Mouse (Mus musculus) CH12.LX (cell line): ENCODE data around the gene Camp. TPM values are rescaled to one million over a fixed set of nuclear protein-coding genes. Genes with fewer than 3 reads are reported as not detected.

ENCODE experiments used
- DNase-seq: peaks from one replicate; pipeline ENCODE4 v3.0.0-alpha.2; 2013; ENCODE audit errors: extremely low read depth
- H3K27ac ChIP-seq: 2 replicates; pipeline ENCODE4 v1.5.1; 2012; ENCODE audit warnings: low read depth, mild to moderate bottlenecking, control low read depth, moderate library complexity; ENCODE audit not compliant: insufficient read depth
- H3K27me3 ChIP-seq: replicated peaks from 2 replicates; pipeline ENCODE3; 2012; ENCODE audit warnings: inconsistent platforms
- H3K36me3 ChIP-seq, 2 experiments: replicated peaks in 1 of 2; 2 replicates each; pipeline versions ENCODE3 to v1.6.1; 2012; ENCODE audit warnings: inconsistent platforms in 1 of 2, low read length in 1 of 2, mild to moderate bottlenecking in 1 of 2, mixed read lengths in 1 of 2, moderate library complexity in 1 of 2; ENCODE audit not compliant: control insufficient read depth in 1 of 2, insufficient read depth in 1 of 2
- H3K4me1 ChIP-seq, 2 experiments: 2 replicates each; pipeline ENCODE4 v1.6.1; 2012; ENCODE audit warnings: inconsistent platforms in 1 of 2, moderate library complexity in 1 of 2; ENCODE audit not compliant: insufficient read depth in 2 of 2, control insufficient read depth in 1 of 2
- H3K4me2 ChIP-seq: 2 replicates; pipeline ENCODE4 v1.6.1; 2012; ENCODE audit warnings: low read depth, mild to moderate bottlenecking, control low read depth; ENCODE audit not compliant: poor library complexity, insufficient read depth, severe bottlenecking
- H3K4me3 ChIP-seq, 3 experiments: fragments of 150-350 bp in 1 of 3; sonication (generic) in 1 of 3; replicated peaks in 1 of 3; 2 replicates each; pipeline versions ENCODE3 to v1.5.1; 2011 to 2012; ENCODE audit warnings: low read depth in 2 of 3, low read length in 2 of 3, mild to moderate bottlenecking in 2 of 3, moderate library complexity in 2 of 3, control low read depth in 1 of 3, improper control_type of control experiment in 1 of 3, inconsistent platforms in 1 of 3, mixed read lengths in 1 of 3; ENCODE audit not compliant: poor library complexity in 1 of 3
- H3K79me2 ChIP-seq: replicated peaks from 2 replicates; pipeline ENCODE4 v1.6.1; 2012; ENCODE audit warnings: mild to moderate bottlenecking, moderate library complexity; ENCODE audit not compliant: control insufficient read depth, poor library complexity, insufficient read depth, severe bottlenecking; ENCODE audit errors: extremely low read depth
- H3K9ac ChIP-seq: 2 replicates; pipeline ENCODE4 v1.6.1; 2012; ENCODE audit warnings: low read depth, mild to moderate bottlenecking, control low read depth, moderate library complexity; ENCODE audit not compliant: insufficient read depth
- H3K9me3 ChIP-seq: replicated peaks from 2 replicates; pipeline ENCODE3; 2012; ENCODE audit warnings: low read length, inconsistent platforms, mixed read lengths
- BHLHE40 ChIP-seq: IDR thresholded peaks from 2 replicates; pipeline ENCODE4 v1.6.1; 2011; ENCODE audit warnings: mild to moderate bottlenecking, low read depth, low read length, improper control_type of control experiment
- CHD1 ChIP-seq: IDR thresholded peaks from 2 replicates; pipeline ENCODE4 v1.6.1; 2012; ENCODE audit warnings: low read depth, low read length, improper control_type of control experiment, inconsistent platforms
- CHD2 ChIP-seq: IDR thresholded peaks from 2 replicates; pipeline ENCODE4 v1.6.1; 2011; ENCODE audit warnings: low read length, improper control_type of control experiment
- GABPA ChIP-seq: IDR thresholded peaks from 2 replicates; pipeline ENCODE4 v1.6.1; 2012; ENCODE audit warnings: low read depth, low read length, improper control_type of control experiment, inconsistent platforms; ENCODE audit not compliant: insufficient replicate concordance
- IRF4 ChIP-seq: IDR thresholded peaks from 2 replicates; pipeline ENCODE4 v1.6.1; 2014; ENCODE audit warnings: low read depth, mild to moderate bottlenecking, inconsistent platforms, low read length, improper control_type of control experiment
- JUN ChIP-seq: IDR thresholded peaks from 2 replicates; pipeline ENCODE4 v1.6.1; 2011; ENCODE audit warnings: low read depth, mild to moderate bottlenecking, low read length, improper control_type of control experiment, moderate library complexity; ENCODE audit not compliant: insufficient read depth
- JUND ChIP-seq: conservative IDR thresholded peaks from 2 replicates; pipeline ENCODE4 v1.6.1; 2011; ENCODE audit warnings: low read depth, low read length, improper control_type of control experiment
- KAT2A ChIP-seq: IDR thresholded peaks from 2 replicates; pipeline ENCODE4 v1.6.1; 2012; ENCODE audit warnings: low read length, improper control_type of control experiment, inconsistent platforms; ENCODE audit not compliant: insufficient replicate concordance
- MEF2A ChIP-seq: IDR thresholded peaks from 2 replicates; pipeline ENCODE4 v1.6.1; 2014; ENCODE audit warnings: low read depth, mild to moderate bottlenecking, inconsistent platforms, low read length, improper control_type of control experiment, borderline replicate concordance
- MYC ChIP-seq: IDR thresholded peaks from 2 replicates; pipeline ENCODE4 v1.6.1; 2011; ENCODE audit warnings: low read depth, mild to moderate bottlenecking, improper control_type of control experiment, low read length
- NELFE ChIP-seq: IDR thresholded peaks from 2 replicates; pipeline ENCODE4 v1.6.1; 2011; ENCODE audit warnings: low read depth, low read length, improper control_type of control experiment
- POLR2AphosphoS2 ChIP-seq: IDR thresholded peaks from 2 replicates; pipeline ENCODE4 v1.6.1; 2011; ENCODE audit warnings: low read depth, low read length, improper control_type of control experiment
- RAD21 ChIP-seq: IDR thresholded peaks from 2 replicates; pipeline ENCODE4 v1.6.1; 2011; ENCODE audit warnings: low read depth, mild to moderate bottlenecking, low read length, improper control_type of control experiment, moderate library complexity
- RCOR1 ChIP-seq: conservative IDR thresholded peaks from 2 replicates; pipeline ENCODE4 v1.6.1; 2012; ENCODE audit warnings: low read depth, mild to moderate bottlenecking, inconsistent platforms, low read length, improper control_type of control experiment
- SIN3A ChIP-seq: IDR thresholded peaks from 2 replicates; pipeline ENCODE4 v1.6.1; 2012; ENCODE audit warnings: low read length, improper control_type of control experiment, inconsistent platforms
- TCF12 ChIP-seq: IDR thresholded peaks from 2 replicates; pipeline ENCODE4 v1.6.1; 2014; ENCODE audit warnings: low read depth, mild to moderate bottlenecking, inconsistent platforms, low read length, improper control_type of control experiment
- USF1 ChIP-seq: IDR thresholded peaks from 2 replicates; pipeline ENCODE4 v1.6.1; 2014; ENCODE audit warnings: low read depth, mild to moderate bottlenecking, inconsistent platforms, low read length, improper control_type of control experiment
- ZC3H11A ChIP-seq: IDR thresholded peaks from 2 replicates; pipeline ENCODE4 v1.6.1; 2012; ENCODE audit warnings: low read depth, mild to moderate bottlenecking, inconsistent platforms, low read length, improper control_type of control experiment
- ZKSCAN1 ChIP-seq: IDR thresholded peaks from 2 replicates; pipeline ENCODE4 v1.6.1; 2012; ENCODE audit warnings: low read depth, inconsistent platforms, low read length, improper control_type of control experiment, borderline replicate concordance
- ZNF384 ChIP-seq: IDR thresholded peaks from 2 replicates; pipeline ENCODE4 v1.6.1; 2012; ENCODE audit warnings: low read depth, low read length, improper control_type of control experiment, inconsistent platforms
- dilution Hi-C: fragments of 300-500 bp; cut with MboI; formaldehyde crosslinking; loops from 2 replicates; pipeline ENCODE4 v1.14.3; 2020; ENCODE audit warnings: low sequenced_read_pairs; ENCODE audit not compliant: extremely low pct_unique_long_range_greater_than_20kb, extremely low pct_ligation_motif_present
- in situ Hi-C: fragments of 300-500 bp; cut with MboI; formaldehyde crosslinking; loops from 3 replicates; pipeline ENCODE4 v1.14.3; 2019; ENCODE audit warnings: low sequenced_read_pairs, low pct_ligation_motif_present, low pct_unique_long_range_greater_than_20kb, mixed read lengths
- polyA plus RNA-seq: library from polyadenylated mRNA; unstranded; fragments of >175 nt; gene quantifications from 2 replicates; pipeline ENCODE4 v1.2.1, GENCODE M21; 2012; ENCODE audit warnings: low read depth; ENCODE audit not compliant: insufficient read length
- total RNA-seq, 2 experiments: library from RNA; depleted of rRNA; stranded (reverse); fragments of 300-350 nt in 1 of 2; fragments of >200 nt in 1 of 2; gene quantifications; 2 replicates each; pipeline ENCODE4 v1.2.3; 2012 to 2014

The Camp gene
- total and polyA plus RNA-seq, 3 experiments, result not detected

DNA sequence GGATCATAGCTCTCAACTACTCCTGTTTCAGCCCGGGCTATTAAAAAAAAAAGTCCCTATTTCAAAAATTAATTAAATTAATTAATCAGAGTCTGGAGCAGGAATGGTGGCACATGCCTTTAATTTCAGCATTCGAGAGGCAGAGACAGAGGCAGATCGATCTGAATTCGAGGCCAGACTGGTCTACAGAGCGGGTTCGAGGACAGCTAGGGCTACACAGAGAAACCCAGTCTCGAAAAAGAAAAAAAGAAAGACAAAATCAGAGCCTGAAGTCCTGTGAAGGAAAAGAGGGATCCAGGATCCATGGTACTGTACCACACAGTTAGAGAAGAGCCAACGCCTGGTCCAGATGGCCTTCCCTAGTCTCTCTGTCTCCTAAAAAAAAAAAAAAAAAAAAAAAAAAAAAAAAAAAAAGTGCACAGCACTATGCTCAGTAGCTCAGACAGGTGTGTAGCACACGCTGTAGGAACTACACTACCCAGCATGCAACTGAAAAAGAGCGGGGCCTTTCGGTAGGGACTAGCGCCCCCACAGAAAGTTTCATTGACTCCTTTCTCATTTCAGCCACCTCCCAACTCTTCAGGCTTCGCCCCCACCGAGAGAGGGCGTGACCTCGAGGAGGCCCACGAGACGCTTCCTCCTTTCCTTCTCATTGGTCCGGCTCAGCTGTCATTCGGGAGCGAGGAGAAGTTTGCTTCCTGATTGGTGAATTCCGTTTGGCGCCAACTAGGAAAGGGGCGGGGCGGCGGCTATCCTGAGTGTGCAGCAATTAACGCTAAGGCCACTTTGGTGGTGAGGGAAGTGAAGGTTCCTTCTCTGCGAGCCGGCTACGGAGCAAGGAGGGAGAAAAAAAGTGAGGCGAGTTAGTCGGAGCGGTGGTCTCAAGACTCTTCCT lies 25.6 kb upstream of the Camp start, which contains the start of gene Cdc25a (continued):
- peak; percentile 75; the same call in 1 of the 2 replicates for TF ChIP-seq POLR2AphosphoS2

GRCm38 (mm10) chr9:109870983-109871572 lies 21.7 kb upstream of the Camp start:
- no peaks in the 10 kb centered on the region for H3K36me3 ChIP-seq
- no peak overlapping the region for H3K27ac ChIP-seq
- peaks cover 11% of the 10 kb centered on the region for H3K27me3 ChIP-seq
- no peak overlapping the region for H3K9ac ChIP-seq
- no peak overlapping the region for H3K4me3 ChIP-seq
- no peak for DNase-seq
- H3K4me1 ChIP-seq, result peaks cover 2 to 12% of the 10 kb centered on the region in 2 experiments; a peak in 3 of 4 replicates
- dilution Hi-C loops, result no loop called here
- in situ Hi-C loops, result loop anchor here (25.0 kb wide), 1 partner anchor 184 kb away; no protein-coding TSS in a partner anchor
- TF ChIP-seq TCF12, result no peak
- no peak for TF ChIP-seq ZC3H11A
- TF ChIP-seq BHLHE40, result no peak
- TF ChIP-seq MEF2A, result no peak
- TF ChIP-seq USF1, result no peak
- no peak for TF ChIP-seq GABPA
- TF ChIP-seq MYC, result no peak
- TF ChIP-seq ZNF384, result no peak
- no peak for TF ChIP-seq KAT2A
- TF ChIP-seq CHD1, result no peak
- no peak for TF ChIP-seq RCOR1
- TF ChIP-seq NELFE, result no peak
- no peak for TF ChIP-seq ZKSCAN1
- no peak for TF ChIP-seq CHD2
- TF ChIP-seq IRF4, result no peak
- no peak for TF ChIP-seq SIN3A
- TF ChIP-seq JUN, result no peak
- TF ChIP-seq JUND, result no peak
- no peak for TF ChIP-seq RAD21
- no peaks in the 10 kb centered on the region for H3K9me3 ChIP-seq
- H3K79me2 ChIP-seq, result peaks cover 6% of the 10 kb centered on the region
- no peak overlapping the region for H3K4me2 ChIP-seq
